Mouse (Mus musculus): ENCODE data around the gene Nop58. TPM values are rescaled to one million over a fixed set of nuclear protein-coding genes. Genes with fewer than 3 reads are reported as not detected.
"Not testable (repeated sequence)": the region's sequence is repeated elsewhere in the genome, so short reads cannot be mapped to it uniquely, and the experiment has no call there.

The Nop58 gene
- 10 to 100 TPM; 47.8 to 59.8 TPM for total RNA-seq (2021)
- long read RNA-seq, experiment 1, full-length matches to known transcripts, result 18 of 22 reads
- long read RNA-seq, experiment 1, partial matches to known transcripts, result 3 of 22 reads
- long read RNA-seq, experiment 1, other reads (novel, unspliced or antisense), result 1 of 22 reads
- long read RNA-seq, experiment 2, full-length matches to known transcripts, result 10 of 13 reads
- long read RNA-seq, experiment 2, partial matches to known transcripts, result 1 of 13 reads
- long read RNA-seq, experiment 2, other reads (novel, unspliced or antisense), result 2 of 13 reads

DNA sequence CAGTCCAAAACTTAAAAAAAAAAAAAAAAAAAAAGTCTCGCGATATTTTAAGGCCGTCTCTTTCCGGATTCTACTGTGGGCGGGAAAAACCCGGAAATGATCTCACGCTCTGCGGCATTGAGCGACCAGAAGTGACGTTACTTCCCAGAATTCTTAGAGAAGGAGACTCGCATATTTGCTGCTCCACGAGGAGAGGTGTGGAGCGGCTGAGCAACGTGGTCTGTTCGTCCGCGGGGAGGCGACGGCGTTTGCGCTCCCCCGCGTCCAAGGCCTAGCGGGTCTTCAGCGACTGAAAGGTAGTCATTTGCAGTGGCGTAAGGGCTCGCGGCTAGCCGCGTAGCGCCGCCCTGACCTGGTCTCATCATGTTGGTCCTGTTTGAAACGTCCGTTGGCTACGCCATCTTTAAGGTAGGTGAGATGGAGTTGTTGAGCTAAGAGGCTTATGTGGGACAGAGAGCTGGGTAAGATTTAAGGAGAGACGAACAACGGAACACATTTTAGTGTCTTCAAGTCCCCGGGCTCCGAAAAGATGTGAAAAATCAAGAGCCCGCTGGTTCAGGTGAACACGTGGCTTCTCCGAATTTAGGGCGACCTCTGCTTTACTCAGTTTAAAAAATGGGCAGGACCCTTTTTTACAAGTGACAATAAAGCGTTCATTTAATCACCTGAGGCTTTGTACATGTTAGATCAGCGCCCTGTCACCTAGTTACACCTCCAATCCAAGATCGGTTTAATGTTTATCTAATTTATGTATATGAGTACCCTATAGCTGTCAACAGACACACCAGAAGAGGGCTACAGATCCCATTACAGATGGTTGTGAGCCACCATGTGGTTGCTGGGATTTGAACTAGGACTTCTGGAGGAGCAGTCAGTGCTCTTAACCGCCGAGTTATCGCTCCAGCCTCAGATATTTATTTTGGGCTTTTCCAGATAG, at the start of gene Nop58:
Gene Nop58, plus strand, starts transcription at position 153 of the 937 bp plus-strand sequence.
- DNase-seq, result peak; percentile 66

DNA sequence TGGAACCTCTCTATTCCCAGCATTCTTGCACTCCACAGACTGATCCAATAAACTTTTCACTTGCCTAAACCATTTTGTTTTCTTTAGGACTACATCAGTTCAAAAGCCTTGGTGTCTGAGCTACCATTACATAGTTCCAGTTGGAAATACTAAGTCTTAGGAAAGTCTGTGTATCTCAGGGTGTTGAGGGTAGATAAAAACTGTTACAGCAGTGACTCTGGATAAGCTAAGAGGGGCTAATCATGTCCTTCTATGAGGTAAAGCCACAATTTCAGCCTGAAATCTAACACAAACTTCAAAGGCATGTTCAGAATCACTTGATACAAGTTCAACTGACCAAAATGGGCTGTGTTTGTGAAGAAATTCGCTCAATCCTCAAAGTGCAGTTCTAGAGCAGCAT, 48.4 kb upstream of the Nop58 start:
- no peak for DNase-seq

DNA sequence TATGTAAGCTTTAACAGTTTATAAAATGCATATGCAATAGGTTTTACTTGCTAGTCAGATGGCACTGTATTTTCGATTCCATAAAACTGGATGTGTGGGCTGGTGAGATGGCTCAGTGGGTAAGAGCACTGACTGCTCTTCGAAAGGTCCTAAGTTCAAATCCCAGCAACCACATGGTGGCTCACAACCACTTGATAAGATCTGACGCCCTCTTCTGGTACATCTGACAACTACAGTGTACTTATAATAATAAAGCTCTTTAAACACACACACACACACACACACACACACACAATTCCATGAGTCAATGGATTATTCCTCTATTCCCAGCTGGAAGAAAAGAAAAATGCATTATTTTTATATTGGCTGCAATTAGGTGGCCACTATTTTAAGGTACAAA, 46.4 kb upstream of the Nop58 start:
- DNase-seq, result no peak

DNA sequence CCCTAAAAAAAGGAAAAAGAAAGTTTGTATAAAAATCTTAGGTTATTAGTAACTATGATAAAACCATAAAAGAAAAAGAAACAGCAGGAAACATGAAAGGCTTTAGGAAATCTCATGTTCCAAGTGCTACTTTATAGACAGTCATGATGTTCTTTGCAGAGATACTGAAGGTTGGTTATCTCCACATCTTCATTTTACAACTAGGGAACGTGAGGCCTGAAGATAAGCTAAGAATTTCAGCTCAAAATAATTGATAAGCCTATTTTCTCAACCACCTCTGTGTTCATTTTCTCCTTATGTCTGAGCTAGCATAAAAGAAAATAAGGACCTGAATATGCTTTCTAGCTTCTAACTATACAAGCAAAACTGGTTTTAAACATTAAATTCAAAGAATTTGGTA, 42.3 kb upstream of the Nop58 start:
- DNase-seq, result no peak

DNA sequence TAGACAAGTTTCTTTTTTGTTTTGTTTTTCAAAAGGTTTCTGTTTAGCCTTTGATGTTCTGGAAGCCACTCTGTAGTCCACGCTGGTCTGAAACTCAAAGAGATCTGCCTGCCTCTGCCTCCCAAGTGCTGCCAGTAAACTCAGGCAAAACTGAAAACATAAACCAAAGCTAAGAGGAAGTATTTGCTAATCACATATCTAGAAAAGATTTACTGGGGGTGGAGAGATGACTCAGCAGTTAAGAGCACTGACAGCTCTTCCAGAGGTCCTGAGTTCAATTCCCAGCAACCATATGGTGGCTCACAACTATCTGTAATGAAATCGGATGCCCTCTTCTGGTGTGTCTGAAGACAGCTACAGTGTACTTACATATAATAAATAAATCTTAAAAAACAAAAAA, 38.3 kb upstream of the Nop58 start:
- DNase-seq, result not testable (repeated sequence)

DNA sequence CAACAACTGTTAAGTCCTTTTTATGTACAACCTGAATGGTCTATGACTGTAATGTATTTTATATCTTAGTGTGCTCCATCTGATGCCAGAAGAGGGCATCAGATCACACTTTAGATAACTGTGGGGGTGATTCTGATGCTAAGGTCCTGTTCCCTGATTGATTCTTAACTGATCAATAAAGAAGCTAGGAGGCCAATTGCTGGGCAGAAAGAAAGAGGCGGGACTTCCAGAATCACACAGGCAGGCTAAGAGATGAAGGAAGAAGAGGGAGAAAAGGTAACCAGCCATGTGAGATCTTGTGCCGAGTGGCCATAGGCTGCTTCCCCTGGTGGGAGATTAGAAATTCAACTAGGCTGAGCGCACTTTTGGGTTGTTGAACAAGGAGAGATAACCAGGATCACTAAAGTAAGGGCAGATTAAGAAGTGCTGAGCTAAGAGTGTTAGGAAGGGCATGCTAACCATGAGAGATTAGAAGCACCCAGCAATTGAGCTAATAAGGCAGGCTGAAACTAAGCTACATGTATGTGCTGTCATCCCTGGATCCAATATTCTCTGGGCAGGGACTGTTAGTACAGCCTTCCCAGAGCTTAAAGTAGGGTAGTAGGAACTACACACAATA, 33.5 kb upstream of the Nop58 start:
- no peak for DNase-seq

DNA sequence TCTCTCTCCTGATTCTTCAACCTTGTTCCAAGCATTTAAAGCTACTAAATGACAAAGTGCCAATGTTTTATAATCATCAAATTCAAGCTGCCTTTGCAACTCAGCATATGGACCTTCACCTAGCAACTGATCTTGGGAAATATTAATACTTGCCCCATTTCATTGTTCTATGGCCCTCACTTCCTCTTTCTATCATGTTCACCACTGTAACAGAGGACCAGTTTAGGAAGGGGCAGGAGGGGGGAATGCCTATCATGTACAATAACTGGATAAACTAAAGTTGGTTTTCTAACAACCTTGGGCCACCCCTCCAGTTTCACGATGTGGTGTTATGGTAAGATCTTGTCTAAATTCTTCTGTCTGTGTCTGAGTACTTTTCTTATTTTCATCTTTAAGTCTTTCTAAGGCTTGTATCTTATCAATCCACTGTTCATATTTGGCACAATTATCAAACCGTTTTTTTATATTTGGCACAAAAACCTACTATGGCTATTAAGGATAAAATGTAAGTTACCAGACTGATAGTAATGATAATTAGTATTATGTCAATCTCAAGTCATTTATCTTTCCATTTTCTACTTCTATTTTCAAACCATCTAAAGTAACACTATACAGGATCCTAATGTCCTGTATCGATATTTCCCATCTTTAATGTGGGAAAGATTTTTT, 31.4 kb upstream of the Nop58 start:
- DNase-seq, result no peak

DNA sequence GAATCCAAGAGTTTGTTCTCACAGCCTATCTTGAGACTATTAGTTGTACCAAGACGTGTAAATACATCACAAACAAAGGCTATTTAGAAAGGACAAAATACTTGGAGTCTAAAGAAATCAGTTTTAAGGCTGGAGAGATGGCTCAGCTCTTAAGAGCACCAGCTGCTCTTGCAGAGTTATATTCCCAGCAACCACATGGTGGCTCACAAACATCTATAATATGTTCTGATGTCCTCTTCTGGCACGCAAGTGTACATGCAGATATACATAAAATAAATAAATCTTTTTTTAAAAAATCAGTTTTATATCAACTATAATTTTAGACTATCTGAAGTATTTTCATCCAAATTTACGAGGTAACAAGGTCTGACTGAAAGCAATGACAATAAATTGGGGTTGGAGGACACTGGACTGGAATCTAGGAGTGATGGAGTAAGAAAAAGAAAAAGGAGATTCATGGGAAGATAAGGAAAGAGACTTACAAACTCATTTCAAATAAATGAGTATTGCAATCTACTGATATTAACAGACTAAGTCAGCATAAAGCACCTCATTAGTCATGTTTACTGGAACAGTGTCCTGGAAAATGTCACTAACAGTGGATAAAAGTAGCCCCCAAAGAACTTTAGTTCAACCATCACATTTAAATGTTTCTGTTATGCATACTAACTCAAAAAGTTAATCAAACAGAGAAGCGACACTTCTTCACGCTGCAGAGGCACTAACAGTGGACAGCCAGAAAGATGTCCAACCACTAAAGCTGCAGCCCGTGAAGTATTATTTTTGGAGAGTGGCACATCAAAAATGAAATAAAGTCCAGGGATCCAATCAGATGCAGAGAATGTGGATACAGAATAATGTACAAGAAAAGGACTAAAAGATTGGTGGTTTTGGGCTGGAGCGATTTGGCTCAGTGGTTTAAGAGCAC, 28.3 kb upstream of the Nop58 start:
- DNase-seq, result no peak

DNA sequence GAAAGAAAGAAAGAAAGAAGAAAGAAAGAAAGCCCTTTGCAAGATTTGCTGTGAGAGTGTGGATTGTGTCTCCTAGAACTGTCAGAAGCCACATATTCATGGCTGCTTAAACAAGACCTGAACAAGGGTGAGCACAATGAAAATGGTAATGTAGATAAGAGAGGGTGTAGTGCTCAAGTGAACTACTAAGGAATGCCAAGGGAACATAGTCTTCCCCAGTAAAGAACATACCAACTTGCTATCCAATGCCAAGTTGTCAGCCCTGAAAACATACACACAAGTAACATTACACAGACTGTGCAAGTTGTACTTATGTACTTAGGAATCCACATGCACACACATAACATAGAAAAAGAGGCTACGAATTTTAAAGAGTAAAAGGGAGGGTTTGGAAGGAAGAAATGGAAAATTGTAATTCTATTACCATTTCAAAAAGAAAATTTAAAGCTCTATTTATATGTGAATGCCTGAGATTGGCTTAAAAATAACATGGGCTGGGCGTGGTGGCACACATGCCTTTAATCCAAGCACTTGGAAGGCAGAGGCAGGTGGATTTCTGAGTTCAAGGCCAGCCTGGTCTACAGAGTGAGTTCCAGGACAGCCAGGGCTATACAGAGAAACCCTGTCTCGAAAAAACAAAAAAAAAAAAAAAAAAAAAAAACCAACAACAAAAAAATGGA, 21.2 kb upstream of the Nop58 start:
- DNase-seq, result no peak

DNA sequence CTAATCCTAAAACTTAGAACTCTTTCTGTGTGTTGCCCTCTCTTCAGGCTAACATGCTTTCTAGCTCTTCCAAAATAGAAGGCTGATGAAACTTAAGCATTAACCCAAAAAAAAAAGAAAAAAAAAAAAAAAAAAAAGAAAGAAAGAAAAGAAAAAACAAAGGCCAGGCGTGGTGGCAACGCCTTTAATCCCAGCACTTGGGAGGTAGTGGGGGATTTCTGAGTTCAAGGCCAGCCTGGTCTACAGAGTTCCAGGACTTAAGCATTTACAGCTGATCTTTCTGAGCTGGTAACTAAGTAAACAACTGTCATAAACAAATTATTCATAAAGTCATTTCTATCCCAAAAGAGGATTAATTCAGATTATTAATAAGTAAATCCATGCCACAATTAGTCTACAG, 15.9 kb upstream of the Nop58 start:
- no peak for DNase-seq

DNA sequence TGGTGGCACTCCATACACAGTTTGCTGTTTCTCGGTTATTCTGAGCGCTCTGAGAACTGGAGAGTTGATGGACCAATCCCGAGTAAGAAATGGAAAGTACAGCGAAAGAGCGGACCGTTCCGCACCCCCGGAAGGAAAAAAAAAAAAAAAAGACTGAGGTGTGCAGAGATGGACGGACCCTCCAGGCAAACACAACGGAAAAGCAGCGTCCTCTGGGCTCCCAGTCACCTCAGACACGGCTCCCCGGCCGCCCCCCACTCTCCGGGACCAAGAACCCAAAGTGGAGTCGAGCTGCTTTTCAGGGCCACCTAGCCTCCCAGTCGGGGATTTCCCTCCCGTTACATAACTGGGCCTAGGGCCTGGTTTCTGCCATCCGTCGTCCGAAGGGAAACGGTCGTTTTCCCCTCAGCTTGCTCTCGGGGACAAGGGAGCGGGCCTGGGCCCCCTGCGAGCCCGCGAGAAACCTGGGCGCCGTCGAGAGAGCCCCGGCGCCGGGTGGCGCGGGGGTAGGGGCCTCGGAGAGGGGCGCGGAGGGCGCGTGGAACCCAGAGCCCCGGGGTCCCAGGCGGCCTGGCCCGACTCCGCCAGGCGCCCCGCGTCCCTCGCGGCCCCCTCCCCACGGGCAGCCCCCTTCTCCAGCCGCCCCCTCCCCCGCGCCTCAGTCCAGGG, 14.7 kb upstream of the Nop58 start:
- DNase-seq, result no peak

DNA sequence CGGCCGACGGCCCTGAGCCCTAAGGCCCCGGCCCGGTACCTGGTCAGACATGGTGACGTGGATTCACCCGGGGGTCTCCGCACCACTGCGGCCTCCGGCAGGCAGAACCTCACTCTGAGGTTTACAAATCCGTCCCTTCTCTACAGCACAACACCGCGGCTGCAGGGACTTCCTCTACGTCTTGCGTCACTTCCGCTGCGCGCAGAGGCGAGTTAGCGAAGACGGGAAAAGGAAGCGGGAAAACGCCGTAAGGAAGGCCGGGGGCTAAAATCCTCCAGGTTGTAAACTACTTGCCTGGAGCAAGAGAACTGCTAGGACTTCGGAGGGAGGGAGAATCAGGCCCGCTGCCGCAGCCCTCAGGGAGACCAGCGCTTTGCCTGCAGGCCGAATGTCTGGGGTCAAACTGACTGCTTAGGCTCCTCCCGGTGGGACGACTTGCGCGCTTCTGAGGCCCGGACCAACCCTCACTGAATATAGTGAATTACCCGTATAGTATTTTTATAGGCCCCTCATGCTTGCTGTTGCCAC, 14.1 kb upstream of the Nop58 start, which contains the start of gene Sumo1:
Gene Sumo1, minus strand, starts transcription at position 194 of the 528 bp plus-strand sequence.
- peak; percentile 82 for DNase-seq

DNA sequence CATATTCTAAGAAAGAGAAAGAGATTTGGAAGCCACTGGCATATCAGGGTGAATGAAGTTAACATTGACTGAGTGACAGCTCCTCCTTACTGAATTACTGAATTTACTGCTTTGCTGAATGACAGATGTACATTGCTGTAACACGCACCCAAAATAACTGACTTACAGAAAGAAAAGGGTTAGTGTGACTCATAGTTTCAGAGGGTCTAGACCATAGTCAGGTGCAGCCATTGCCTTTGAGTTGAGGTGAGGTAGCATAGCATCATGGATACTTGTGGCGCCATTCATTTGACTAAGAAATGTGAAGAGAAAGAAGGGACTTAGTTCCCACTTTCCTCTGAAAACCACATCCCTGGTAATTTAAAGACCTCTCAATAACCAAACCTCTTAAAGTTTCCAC, 11.1 kb upstream of the Nop58 start:
- no peak for DNase-seq

DNA sequence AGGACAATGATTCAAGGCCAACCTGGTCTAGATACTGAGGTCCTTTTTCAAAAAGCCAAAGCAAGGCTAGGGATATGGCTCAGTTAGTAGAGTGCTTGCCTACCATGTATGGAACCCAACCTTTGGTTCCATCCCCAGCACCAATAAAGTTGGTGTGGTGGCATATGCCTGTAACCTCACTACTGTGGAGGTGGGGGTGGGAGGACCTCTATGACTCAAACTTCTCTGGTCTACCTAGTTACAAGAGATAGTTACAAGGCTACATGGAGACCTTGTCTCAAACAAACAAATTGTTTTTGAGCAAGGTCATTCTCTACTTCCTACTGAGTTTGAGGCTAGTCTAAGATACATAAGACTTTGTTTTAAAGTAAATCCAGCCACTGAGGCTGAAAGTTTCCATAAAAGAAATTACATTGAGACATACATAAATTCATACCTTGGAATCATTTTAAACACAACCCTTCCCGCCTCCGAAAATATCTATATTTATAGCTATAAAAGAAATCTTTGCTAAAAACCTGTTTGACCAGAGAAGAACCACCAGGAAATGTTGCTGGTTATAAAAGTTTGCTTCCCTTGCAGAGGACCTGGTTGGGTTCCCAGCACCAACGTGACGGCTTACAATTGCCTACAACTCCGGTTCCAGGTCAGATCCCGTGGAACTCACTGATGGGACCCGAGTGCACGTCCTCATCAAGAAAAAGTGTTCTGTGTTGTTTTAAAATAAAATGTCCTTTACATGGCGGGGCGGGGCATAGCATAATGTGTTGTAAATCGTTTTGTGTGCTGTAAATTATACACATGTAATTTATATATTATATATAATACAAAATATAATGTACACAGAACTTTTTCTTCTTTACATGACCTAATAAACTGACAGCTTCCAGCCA, 599 bp upstream of the Nop58 start:
- DNase-seq, result peak; percentile 15

DNA sequence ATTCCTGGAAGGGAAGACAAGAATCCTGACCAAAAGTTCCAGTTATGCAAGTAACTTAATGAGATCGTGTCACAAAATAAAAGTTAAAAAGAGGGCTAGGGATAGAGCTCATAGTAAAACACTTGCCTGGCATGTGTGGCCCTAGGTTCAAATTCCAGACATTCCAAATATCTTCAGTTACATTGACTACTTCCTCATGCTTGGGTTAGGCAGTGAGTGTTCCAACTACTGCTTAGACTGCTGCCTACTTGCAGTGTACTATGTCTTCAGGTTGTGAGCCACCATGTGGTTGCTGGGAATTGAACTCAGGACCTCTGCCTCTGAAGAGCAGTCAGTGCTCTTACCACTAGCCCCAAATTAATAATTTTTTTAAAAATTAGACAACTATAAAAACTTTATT, 2.7 kb downstream of the Nop58 start:
- DNase-seq, result no peak

DNA sequence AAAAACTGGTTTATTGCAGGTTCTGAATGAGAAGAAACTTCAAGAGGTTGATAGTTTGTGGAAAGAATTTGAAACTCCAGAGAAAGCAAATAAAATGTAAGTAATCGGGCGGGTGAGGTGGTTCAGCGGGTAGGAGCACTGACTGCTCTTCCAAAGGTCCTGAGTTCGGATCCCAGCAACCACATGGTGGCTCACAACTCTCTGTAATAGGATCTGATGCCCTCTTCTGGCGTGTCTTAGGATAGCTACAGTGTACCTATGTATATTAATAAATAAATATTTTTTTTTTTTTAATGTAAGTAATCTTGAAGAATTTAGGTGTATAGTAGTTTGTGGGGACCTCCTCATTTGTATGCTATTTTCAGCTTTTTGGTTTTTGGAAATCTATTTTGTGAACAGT, 5.7 kb downstream of the Nop58 start:
- DNase-seq, result no peak

DNA sequence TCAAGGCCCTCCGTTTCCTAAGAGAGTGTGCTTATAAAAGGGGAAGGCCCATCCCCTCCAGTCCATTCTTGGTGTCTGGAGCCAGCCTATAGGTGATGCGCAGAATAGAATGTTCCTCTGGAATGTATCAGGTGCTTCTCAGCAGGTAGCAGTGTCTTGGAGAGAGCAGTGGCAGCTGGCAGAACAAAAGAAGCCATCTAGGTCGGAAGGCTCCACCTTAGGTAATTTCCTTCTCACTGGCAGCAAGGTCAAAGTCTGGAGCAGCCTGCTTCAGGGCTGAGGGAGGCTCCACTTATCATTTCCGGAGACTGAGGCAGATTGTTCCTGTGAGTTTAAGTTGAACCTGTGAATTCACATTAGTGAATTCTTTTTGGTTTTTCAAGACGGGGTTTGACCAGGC, 13.0 kb downstream of the Nop58 start:
- DNase-seq, result no peak

DNA sequence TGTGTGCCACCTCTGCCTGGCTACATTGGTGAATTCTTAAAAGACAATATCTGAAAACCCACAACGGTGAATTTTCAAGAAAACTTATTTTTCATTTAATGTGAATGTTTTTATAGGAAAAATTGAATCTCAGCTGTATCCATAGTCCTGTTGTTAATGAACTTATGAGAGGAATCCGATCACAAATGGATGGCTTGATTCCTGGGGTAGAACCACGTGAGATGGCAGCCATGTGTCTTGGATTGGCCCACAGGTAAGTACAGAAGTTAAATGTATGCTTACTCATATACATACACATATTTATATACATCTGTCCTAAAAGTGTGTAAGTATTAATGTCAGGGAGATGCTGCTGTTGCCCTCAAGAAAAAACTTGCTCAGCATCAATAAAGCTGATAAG, 13.4 kb downstream of the Nop58 start:
- no peak for DNase-seq

DNA sequence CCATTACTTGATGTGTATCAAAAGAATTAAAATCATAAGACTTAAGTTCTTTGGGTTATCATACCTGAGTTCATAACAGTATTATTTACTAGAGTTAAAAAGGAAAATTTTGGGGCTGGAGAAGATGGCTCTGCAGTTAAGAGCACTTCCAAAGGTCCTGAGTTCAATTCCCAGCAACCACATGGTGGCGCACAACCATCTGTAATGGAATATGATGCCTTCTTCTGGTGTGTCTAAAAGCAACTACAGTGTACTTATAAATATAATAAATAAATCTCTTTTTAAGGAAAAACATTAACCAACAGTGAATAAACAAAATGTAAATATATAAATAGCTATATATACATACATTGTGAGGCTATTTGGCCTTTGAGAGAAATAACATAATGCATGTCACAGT, 17.0 kb downstream of the Nop58 start:
- DNase-seq, result no peak

Data from gastrocnemius, postnatal 10 days (tissue).